Mouse (Mus musculus): Measurements from ENCODE around the gene Zyg11b. TPM values are rescaled to one million over a fixed set of nuclear protein-coding genes. Genes with fewer than 3 reads are reported as not detected.

The Zyg11b gene
- total RNA-seq, 2 experiments from 2014 or later, result 144 to 146 TPM

DNA sequence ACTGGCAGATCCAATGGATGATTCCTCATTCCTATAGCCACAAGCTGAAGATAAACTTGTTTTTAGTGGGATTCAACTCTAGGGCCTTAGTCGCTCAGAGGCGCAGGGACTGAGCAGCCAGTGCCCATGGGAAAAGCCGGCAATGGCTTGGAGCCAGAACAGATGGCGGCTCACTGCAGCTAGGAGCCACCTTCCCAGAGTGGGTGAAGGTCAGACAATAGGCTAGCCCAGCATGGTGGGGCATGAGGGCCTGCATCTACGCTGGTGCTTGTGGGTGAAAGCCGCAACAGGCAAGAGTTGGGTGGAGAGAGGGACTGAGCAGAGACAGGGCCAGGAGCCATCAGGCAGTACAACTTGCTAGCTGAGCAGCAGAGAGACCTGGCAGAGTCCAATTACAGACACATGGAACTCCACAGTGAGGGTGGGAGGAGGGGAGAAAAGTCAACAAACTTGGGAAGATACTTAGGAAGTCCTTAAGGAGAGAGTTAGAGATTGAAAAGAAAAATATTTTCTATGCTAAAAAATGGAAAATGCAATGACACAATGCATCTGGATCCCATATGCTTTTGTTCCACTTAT lies 104.5 kb downstream of the Zyg11b start:
- peak; percentile 20 to 29 for DNase-seq (ENCODE audit: low spot score in 2 of 2)

GRCm38 (mm10) chr4:108192821-108193323 lies 108.0 kb downstream of the Zyg11b start:
- DNase-seq (ENCODE audit: low spot score in 2 of 2), result no peak

- DNase-seq (ENCODE audit: low spot score in 2 of 2), result no peak
These were observed 118.6 kb downstream of the Zyg11b start for GRCm38 (mm10) chr4:108182278-108182677.

Other genes starting within 250 kb of the Zyg11b start
- gene Podn, start 204.7 kb downstream of the Zyg11b start, total RNA-seq (2021), result 10 to 100 TPM; 14.4 to 14.8 TPM
- 10 to 100 TPM; 75.2 to 94.8 TPM for gene Scp2, start 156.1 kb downstream of the Zyg11b start, total RNA-seq (2021)
- gene Echdc2, start 135.7 kb downstream of the Zyg11b start, total RNA-seq (2021), result 10 to 100 TPM; 12.9 to 16.3 TPM
- gene Zyg11a, start 83.0 kb downstream of the Zyg11b start, total RNA-seq (2021), result under 1 TPM in 1 of 2 experiments, not detected in 1; 0.16 TPM
- 10 to 100 TPM; 31.4 to 42.1 TPM for gene Coa7, start 27.0 kb upstream of the Zyg11b start, total RNA-seq (2021)
- not detected for gene Shisal2a, start 82.3 kb upstream of the Zyg11b start, total RNA-seq (2021)
- gene Gpx7, start 105.9 kb upstream of the Zyg11b start, total RNA-seq (2021), result 10 to 100 TPM; 10.3 to 12.1 TPM
- 10 to 100 TPM; 47.1 to 50.1 TPM for gene Tut4, start 158.3 kb upstream of the Zyg11b start, total RNA-seq (2021)

Measured in layer of hippocampus, postnatal 10 days (tissue).